Mouse (Mus musculus): ENCODE measurements around the gene 3110001I22Rik.

DNA sequence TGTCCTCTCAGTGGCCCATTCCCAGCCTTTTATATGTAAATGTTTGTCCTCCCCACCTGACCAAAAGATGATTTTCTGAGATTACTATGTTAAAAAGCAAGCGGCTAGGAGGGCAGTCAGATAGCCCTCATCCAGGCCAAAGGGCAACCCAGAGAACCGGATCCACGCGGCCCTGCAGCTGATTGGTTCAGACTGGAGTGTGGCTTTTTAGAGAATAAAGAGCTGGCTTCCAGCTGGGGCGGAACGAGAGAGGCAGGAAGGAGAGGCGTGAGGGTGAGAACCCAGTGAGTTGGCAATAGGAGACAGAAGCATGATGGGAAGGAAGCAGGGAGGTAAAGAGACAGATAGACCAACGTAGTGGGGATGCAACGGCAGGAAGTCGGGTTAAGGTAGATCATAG lies 51.2 kb downstream of the 3110001I22Rik start:
- TF ChIP-seq CTCF (IDR thresholded peaks at IDR 0.05; ENCODE audit: low read depth) (no peak), EP300 (IDR thresholded peaks at IDR 0.05; ENCODE audit: low read depth) (no peak)

Measured in heart, postnatal 0 days (tissue).